Mouse (Mus musculus) left cerebral cortex, postnatal 4 days (tissue): ENCODE results near the gene Neurod4. TPM values are rescaled to one million over a fixed set of nuclear protein-coding genes. Genes with fewer than 3 reads are reported as not detected.

Experiments used
- DNase-seq: peaks from one replicate; pipeline ENCODE4 v3.0.0-alpha.2; 2022
- intact Hi-C: fragments of 180-260 bp; cut with DNase I; formaldehyde crosslinking; loops from one replicate; pipeline ENCODE4 v1.15.1; 2025
- total RNA-seq, 2 experiments: library from RNA; stranded (reverse); gene quantifications; 2 replicates each; pipeline ENCODE4 v1.2.3; 2021

Neurod4 gene
- total RNA-seq, 2 experiments from 2014 or later = not detected

DNA sequence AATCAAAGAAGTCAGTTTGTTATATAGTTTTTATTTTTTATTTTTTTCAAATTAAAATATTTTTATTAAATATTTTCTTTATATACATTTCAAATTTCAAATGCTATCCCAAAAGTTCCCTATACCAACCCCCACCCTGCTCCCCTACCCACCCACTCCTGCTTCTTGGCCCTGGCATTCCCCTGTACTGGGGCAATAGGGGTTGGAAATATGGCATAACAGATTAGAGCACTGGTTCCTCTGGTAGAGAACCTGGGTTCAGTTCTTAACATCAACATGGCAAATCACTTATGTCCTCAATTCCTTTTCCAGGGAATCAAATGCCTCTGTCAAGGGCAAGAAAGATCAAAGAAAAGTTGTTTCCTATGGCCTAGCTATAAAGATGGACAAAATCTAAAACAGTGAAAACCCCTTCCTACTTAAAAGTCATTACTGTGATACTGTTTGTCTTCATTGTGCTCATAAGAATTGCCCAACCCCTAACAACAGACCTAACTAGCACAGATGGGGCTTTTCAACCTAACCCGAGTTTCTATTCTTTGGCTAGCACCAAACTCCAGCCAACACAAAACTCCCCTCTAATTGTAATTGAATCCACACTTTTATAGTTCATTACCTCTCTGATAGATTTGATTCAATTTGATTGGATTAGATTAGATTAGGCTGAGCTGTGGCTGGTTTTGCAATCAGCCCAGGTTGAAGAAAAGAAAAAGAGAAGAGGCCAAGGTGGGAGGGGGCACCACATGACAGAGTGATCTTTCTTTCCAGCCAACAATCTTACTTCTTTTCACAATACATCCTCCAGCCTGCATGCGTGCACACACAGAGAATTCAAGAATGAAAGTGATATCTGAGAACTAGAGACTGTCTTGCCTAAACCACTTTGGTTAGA, 41.5 kb downstream of the Neurod4 start:
- no peak for DNase-seq
- intact Hi-C loops = no loop called here

DNA sequence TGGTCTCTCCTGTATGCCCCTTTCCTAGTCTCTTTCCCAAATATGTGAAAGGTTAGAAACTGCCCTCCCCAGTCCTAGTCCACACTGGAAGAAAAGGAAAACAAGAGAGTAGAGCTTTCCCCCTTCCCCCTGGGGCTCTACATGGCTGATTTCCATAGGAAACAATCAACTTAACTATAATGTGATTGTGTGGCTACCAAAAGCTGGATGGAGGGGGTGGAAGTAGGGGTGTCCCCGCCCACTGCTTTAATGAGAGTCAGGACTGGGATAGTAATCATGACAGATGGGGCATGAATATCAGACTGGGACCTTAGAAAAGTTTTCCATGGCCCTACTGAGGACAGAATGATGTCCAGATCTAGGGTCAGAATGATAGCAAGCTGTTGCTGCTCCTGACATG, 45.5 kb downstream of the Neurod4 start:
- intact Hi-C loops = no loop called here
- DNase-seq = no peak

DNA sequence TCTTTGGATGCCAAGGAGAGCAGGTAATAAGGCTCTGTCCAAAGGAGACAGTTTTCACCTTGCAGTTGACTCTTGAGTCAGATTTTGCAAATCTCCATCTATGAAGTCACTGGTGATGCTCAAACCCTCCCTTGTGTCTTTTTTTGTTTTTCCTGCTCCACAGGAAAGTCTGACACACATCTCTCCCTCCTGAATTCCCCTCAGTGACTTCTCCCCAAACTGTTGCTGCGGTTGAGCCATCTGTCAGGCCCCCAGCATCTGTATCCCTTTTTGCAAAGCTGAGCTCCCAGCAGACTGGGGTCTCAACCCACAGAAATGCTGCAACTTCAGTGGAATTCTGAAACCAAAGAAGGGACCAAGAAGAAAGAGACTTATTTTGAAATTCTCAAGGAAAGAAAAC, 47.9 kb downstream of the Neurod4 start:
- intact Hi-C loops = no loop called here
- no peak for DNase-seq

DNA sequence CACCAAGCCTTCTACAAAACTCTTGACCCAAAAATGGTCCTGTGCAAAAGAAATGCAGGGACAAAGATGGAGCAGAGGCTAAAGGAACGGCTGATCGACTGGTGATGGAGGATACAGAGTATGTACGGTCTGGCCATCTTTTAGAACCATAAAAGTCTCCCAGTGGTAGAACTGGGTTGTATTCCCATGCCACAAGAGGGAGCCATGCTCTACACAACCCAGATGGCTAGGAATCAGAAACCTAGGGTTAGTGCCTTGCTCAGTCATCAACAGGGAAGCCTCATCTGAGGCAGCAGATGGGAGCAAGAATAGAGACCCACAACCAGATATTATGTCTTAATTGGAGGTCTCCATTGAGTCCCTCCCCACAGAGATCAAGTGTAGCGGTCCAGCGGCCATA, 50.5 kb downstream of the Neurod4 start:
- DNase-seq = peak; percentile 3
- intact Hi-C loops = loop anchor here (2.0 kb wide), 1 partner anchor 69 kb away; no protein-coding TSS in a partner anchor

DNA sequence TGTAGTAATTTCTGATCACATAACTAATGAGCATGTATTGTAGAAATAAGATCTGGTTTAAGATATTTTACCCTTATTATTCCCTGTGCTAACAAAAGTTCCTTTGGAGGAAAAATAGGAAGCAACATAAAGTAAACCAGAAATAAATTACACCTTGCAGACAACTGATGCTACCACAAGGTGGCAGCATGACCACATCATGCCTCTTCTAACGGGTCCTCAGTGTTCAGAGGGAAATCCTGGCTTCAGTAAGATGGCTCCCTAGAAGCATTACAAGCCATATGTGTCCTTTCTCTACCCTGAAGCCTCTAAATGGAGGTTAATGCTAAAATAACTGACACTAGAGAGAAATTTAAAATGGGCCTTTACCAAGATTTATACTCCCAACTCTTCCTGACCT, 51.8 kb downstream of the Neurod4 start:
- intact Hi-C loops = loop anchor here (2.0 kb wide), 1 partner anchor 71 kb away; no protein-coding TSS in a partner anchor
- DNase-seq = peak; percentile 62

DNA sequence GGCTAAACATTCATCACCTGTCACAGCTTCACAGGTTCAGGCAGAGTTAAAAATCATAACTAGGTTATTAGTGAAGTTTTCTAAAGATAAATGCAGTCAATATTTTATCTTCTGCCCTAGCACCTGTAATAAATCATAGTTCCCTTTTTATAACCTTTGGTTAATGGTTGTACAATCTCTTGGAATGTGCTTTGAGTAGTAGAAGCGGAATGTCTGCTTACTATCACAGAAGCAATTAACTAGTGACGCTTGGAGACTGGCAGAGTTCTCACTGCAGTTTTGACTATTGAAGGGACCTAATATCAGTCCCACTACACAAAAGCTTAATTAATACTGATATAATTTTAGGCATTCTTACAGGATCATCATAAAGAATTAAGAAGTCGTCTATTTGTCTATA, 55.0 kb downstream of the Neurod4 start:
- no peak for DNase-seq
- intact Hi-C loops = no loop called here

Other genes starting within 250 kb of the Neurod4 start
- not detected for gene Olfr821, start 249.9 kb downstream of the Neurod4 start, total RNA-seq
- gene Olfr822, start 209.0 kb downstream of the Neurod4 start, total RNA-seq = not detected
- not detected for gene Olfr823, start 164.9 kb downstream of the Neurod4 start, total RNA-seq
- gene Olfr824, start 150.2 kb downstream of the Neurod4 start, total RNA-seq = not detected
- gene Olfr825, start 113.5 kb downstream of the Neurod4 start, total RNA-seq = not detected
- not detected for gene Olfr826, start 96.1 kb downstream of the Neurod4 start, total RNA-seq
- not detected for gene Olfr827, start 65.8 kb downstream of the Neurod4 start, total RNA-seq
- gene Tespa1, start 42.6 kb upstream of the Neurod4 start, total RNA-seq = 1 to 10 TPM in 1 of 2 experiments, under 1 TPM in 1; 0.56 to 2.6 TPM
- under 1 TPM; 0.10 to 0.12 TPM for gene Vmn2r84, start 114.1 kb upstream of the Neurod4 start, total RNA-seq
- gene Vmn2r85, start 149.5 kb upstream of the Neurod4 start, total RNA-seq = under 1 TPM; 0.20 to 0.32 TPM
- gene Vmn2r86, start 175.8 kb upstream of the Neurod4 start, total RNA-seq = under 1 TPM; 0.12 TPM
- under 1 TPM; 0.32 to 0.66 TPM for gene Vmn2r87, start 217.2 kb upstream of the Neurod4 start, total RNA-seq